8 mouse cellular contexts compared by ENCODE assay signal in the genomic region with DNA sequence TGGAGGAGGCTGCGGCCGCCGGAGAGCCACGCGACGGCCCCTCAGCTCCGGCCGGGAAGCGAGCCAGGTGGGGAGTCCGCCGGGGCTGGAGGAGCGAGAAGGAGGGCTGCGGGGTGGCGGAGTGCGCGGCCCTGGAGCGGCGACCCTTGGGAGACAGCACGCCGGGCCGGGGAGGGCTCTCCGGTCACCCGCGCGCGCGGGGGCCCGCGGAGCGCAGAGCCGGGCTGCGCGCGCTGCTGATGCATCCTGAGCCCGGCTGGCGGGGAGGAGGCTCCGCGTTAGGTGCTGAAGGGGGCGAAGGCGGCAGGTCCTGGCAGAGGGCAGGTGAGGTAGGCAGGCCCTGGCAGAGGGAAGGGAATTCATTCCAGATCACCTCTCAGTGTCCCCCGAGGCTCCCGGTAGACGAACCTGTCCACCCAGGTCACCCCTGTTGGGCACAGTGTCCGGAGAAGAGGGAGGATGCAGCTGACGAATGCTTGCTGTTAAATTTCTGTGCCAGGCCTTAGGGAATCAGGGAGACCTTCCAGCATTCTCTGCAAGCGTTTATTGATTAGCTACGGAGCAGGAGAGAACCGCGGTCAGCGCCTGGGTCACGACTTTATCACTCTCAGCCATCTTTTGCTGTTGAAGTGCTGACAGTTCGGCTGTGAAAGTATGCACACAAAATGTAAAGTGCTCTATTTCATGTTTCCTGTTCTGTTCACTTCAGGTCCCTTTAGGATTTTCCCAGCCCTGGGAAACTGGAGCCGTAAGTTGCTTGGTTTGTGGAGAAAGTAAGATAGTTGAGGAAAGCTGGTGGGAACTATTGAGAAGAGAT. TPM values are rescaled to one million over a fixed set of nuclear protein-coding genes. Genes with fewer than 3 reads are reported as not detected.
A peak's percentile ranks its signal among the peaks of the same experiment; 100 is the strongest.
DNase-seq lines count a peak whose midpoint lies in the region; ATAC-seq and TF ChIP-seq lines count a peak whose summit lies in the region.

No protein-coding gene starts in this region.

- no peak for TF ChIP-seq POLR2A in lung, adult 2 months (IDR thresholded peaks at IDR 0.05; ENCODE audit: borderline replicate concordance, extremely low read depth, low read depth, low read length)

- H3K36me3 ChIP-seq in neural tube, embryonic 13.5 days, result no peaks in the 10 kb centered on the region

- no peaks in the 10 kb centered on the region for H3K9me3 ChIP-seq in neural tube, embryonic 13.5 days

- peak overlapping the region; percentile 94 for H3K9ac ChIP-seq in neural tube, embryonic 13.5 days

- H3K4me3 ChIP-seq in lung, adult 2 months (replicated peaks; ENCODE audit: extremely low read depth, low read depth, low read length), result peak overlapping the region; percentile 70
- peak overlapping the region; percentile 73 for H3K4me3 ChIP-seq in neural tube, embryonic 13.5 days

- WGBS in lung, adult 2 months, result 2% methylated on average over 51 of the region's 53 CpGs
- WGBS in neural tube, embryonic 13.5 days, result under 1% methylated on average over 52 of the region's 53 CpGs

- TF ChIP-seq CTCF in lung, adult 2 months (IDR thresholded peaks at IDR 0.05; ENCODE audit: insufficient read depth, low read length), result no peak

- peak; percentile 49 for ATAC-seq in granulocyte monocyte progenitor cell, adult 5-6 weeks (replicated peaks; ENCODE audit: poor library complexity, severe bottlenecking)
- peak; percentile 87 for ATAC-seq in neural tube, embryonic 13.5 days (ENCODE audit: low read depth)

- H3K27me3 ChIP-seq in neural tube, embryonic 13.5 days, result no peaks in the 10 kb centered on the region

- H3K4me2 ChIP-seq in neural tube, embryonic 13.5 days, result peak overlapping the region; percentile 79

- H3K27ac ChIP-seq in neural tube, embryonic 13.5 days (replicated peaks), result peak overlapping the region; percentile 93

- peak; percentile 78 to 79 for DNase-seq in B cell, adult 2 months
- DNase-seq in T-cell, adult 2 months (ENCODE audit: low spot score), result peak; percentile 77
- peak; percentile 69 for DNase-seq in embryo, embryonic 10 days (ENCODE audit: low spot score)
- peak; percentile 77 for DNase-seq in kidney, postnatal 14 days
- peak; percentile 59 for DNase-seq in lung, adult 2 months
- peak; percentile 66 to 76 for DNase-seq in thymus, postnatal 36 days

- H3K4me1 ChIP-seq in lung, adult 2 months (ENCODE audit: control insufficient read depth, insufficient read depth, low read length), result peaks cover 4% of the 10 kb centered on the region; the same call in 1 of the 2 replicates
- peaks cover 15% of the 10 kb centered on the region for H3K4me1 ChIP-seq in neural tube, embryonic 13.5 days (replicated peaks)

RNA-seq across cellular contexts. Expression of a gene that starts 0.6 kb away (rescaled TPM):
- total RNA-seq in granulocyte monocyte progenitor cell, adult 5-6 weeks (2014; fragmentation: Nextera tagmentation), result 14.2 and 27.7 TPM in 2 replicates
- total RNA-seq in granulocyte monocyte progenitor cell, adult 5-6 weeks (2017), result 8.9 and 14.3 TPM in 2 replicates
- polyA plus RNA-seq in lung, adult 2 months (2012; rRNA removed), result 23.4 and 27.9 TPM in 2 replicates
- polyA plus RNA-seq in neural tube, embryonic 13.5 days (2015; fragmentation: Nextera tagmentation; extraction: Ambion mirVana), result 41.3 and 44.8 TPM in 2 replicates

Comparison
In these comparisons a context has a peak if more than half of its experiments do, and no peak if none do; other contexts are left out.
1. Peak in every context shown above with its lines: DNase-seq, ATAC-seq, H3K4me3 ChIP-seq and H3K27ac ChIP-seq.